Mouse (Mus musculus) adrenal gland, adult 10 weeks (tissue): ENCODE results near the gene Gm8297. TPM values are rescaled to one million over a fixed set of nuclear protein-coding genes. Genes with fewer than 3 reads are reported as not detected.

Experiments
- polyA plus RNA-seq: library from polyadenylated mRNA; stranded (reverse); fragments of 350-450 nt; fragmentation: Illumina TruSeq; extraction: RNeasy Lipid Tissue Mini Kit (QIAGEN cat#74804); gene quantifications from one replicate; pipeline ENCODE4 v1.2.3, GENCODE M21; 2014; ENCODE audit warnings: low read depth, low replicate concordance

Gm8297 gene
- polyA plus RNA-seq = not detected

GRCm38 (mm10) chr14:4983635-4984034, at the start of gene Gm8297:
Gene Gm8297, plus strand, starts transcription at chr14:4983935.

GRCm38 (mm10) chr14:5015591-5015990, 31.9 kb downstream of the Gm8297 start, which contains the start of gene Gm3298:
Gene Gm3298, plus strand, starts transcription at chr14:5015891.

Other genes starting within 250 kb of the Gm8297 start
- gene Gm9602, start 207.6 kb upstream of the Gm8297 start, polyA plus RNA-seq = not detected
- not detected for gene Gm3269, start 145.8 kb upstream of the Gm8297 start, polyA plus RNA-seq
- not detected for gene Gm3264, start 128.4 kb upstream of the Gm8297 start, polyA plus RNA-seq
- not detected for gene Gm3278, start 91.5 kb upstream of the Gm8297 start, polyA plus RNA-seq
- not detected for gene Gm3298, start 32.0 kb downstream of the Gm8297 start, polyA plus RNA-seq
- gene 4930555G01Rik, start 66.7 kb downstream of the Gm8297 start, polyA plus RNA-seq = not detected
- gene Gm8281, start 87.1 kb downstream of the Gm8297 start, polyA plus RNA-seq = 1.6 TPM
- gene Gm8279, start 147.6 kb downstream of the Gm8297 start, polyA plus RNA-seq = not detected
- gene Gm3317, start 180.6 kb downstream of the Gm8297 start, polyA plus RNA-seq = not detected
- not detected for gene Gm8271, start 201.9 kb downstream of the Gm8297 start, polyA plus RNA-seq